Mouse (Mus musculus) liver, embryonic 12.5 days (tissue): ENCODE data around the gene Siae. TPM values are rescaled to one million over a fixed set of nuclear protein-coding genes. Genes with fewer than 3 reads are reported as not detected.
A peak's percentile ranks its signal among the peaks of the same experiment; 100 is the strongest.

Source experiments
- ATAC-seq: fragments of 200-750 bp; cut with Nextera tagmentation; 2 replicates; pipeline ENCODE4 v1.8.0; 2017; ENCODE audit warnings: moderate number of reproducible peaks, mild to moderate bottlenecking, moderate library complexity
- H3K27ac ChIP-seq: fragments of 300-500 bp; sonication (generic); 2 replicates; pipeline ENCODE4 v1.5.1; 2016; ENCODE audit warnings: mild to moderate bottlenecking
- H3K27me3 ChIP-seq: fragments of 300-500 bp; sonication (generic); replicated peaks from 2 replicates; pipeline ENCODE4 v1.6.1; 2016; ENCODE audit warnings: mild to moderate bottlenecking, moderate library complexity
- H3K36me3 ChIP-seq: fragments of 300-500 bp; sonication (generic); 2 replicates; pipeline ENCODE4 v1.6.1; 2016; ENCODE audit warnings: mild to moderate bottlenecking, moderate library complexity
- H3K4me1 ChIP-seq: fragments of 300-500 bp; sonication (generic); 2 replicates; pipeline ENCODE4 v1.6.1; 2016
- H3K4me2 ChIP-seq: fragments of 300-500 bp; sonication (generic); 2 replicates; pipeline ENCODE4 v1.6.1; 2016; ENCODE audit warnings: mild to moderate bottlenecking, moderate library complexity
- H3K4me3 ChIP-seq: fragments of 300-500 bp; sonication (generic); 2 replicates; pipeline ENCODE4 v1.5.1; 2016; ENCODE audit warnings: mild to moderate bottlenecking, moderate library complexity
- H3K9ac ChIP-seq: fragments of 300-500 bp; sonication (generic); 2 replicates; pipeline ENCODE4 v1.6.1; 2016; ENCODE audit warnings: mild to moderate bottlenecking, moderate library complexity
- H3K9me3 ChIP-seq: fragments of 300-500 bp; sonication (generic); replicated peaks from 2 replicates; pipeline ENCODE4 v1.6.1; 2016; ENCODE audit warnings: mild to moderate bottlenecking, moderate library complexity
- WGBS: fragments of 180-500 bp; shearing (Covaris S2); methylation state at CpG from one replicate; pipeline ENCODE4 v1.1.7; 2016; ENCODE audit not compliant: insufficient replicate concordance; 5-methylcytosine and 5-hydroxymethylcytosine counted together
- polyA plus RNA-seq: library from polyadenylated mRNA; unstranded; fragments of >200 nt; fragmentation: Nextera tagmentation; extraction: Ambion mirVana; gene quantifications from 2 replicates; pipeline ENCODE4 v1.2.1, GENCODE M21; 2016

Gene Siae
- polyA plus RNA-seq, 1 experiment from 2014 or later = 5.7 TPM

DNA sequence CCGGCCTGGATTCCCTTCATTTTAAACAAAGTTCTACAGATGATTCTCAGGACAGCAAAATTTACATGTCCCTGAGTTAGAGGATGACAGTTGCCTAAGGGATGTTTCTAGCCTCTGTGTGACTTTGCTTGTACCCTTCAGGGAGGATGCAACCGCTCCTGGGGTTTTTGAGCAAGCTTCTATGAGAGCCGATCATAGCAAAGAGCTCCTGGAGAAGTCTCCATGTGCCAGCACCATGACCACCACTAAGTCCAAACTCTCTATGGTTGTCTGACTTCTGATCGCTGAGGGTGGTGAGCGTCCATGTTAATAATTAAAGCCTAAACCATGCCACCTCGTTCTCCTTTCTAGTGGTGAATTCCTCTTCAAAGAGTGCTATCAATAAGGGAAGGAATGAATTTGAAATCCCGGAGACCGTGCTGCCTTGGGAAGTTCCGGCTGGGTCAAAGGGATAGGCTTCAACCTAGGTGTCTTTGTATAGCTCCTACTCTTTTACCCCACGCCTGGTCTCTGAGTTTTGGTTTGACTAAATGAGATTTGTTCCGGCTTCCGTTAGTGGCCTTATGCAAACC is 11.5 kb upstream of the Siae start:
- WGBS = 48% methylated on average over 12 of the region's 12 CpGs
- Histone ChIP-seq H3K9me3 (no peaks in the 10 kb centered on the region), H3K4me2 (peak overlapping the region; percentile 73), H3K4me1 (peaks cover 22% of the 10 kb centered on the region), H3K36me3 (no peaks in the 10 kb centered on the region), H3K27me3 (peaks cover 38% of the 10 kb centered on the region), H3K27ac (no peak overlapping the region), H3K9ac (peak overlapping the region; percentile 42; the same call in 1 of the 2 replicates), H3K4me3 (peak overlapping the region; percentile 46)
- no peak for ATAC-seq

DNA sequence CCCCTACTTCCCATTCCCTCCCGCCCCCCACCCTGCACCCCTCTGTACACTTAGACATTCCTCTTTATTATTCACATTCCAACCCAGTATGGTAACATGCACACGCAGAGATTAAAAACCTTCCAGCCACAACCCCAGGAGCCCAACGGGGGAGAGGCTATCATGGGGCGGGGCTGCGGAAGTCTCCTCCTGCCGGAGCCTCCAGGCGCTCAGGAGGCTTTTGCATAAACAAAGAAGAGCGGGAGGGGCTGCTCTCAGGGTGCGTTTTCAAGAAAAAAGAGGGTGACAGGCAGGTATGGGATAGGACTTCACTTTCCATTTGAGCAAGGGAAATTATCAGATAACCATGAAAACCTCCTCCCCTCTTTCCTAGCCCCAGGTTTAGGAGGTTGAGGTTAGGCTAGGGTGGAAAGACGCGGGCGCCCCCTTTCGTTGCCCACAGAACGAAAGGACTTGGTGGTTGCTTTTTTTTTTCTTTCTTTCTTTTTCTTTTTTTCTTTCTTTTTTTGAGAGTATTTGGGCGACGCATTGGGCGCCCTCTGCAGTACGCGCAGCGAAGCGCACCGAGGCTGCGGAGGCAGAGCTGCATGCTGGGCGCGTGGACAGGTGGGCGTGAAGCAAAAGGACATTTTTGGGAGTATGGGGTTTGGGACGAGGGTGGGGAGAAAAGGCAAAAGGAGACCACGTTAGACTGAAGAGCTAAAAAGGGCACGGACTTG is 10.9 kb upstream of the Siae start:
- H3K36me3 ChIP-seq = no peaks in the 10 kb centered on the region
- no peak overlapping the region for H3K27ac ChIP-seq
- H3K9ac ChIP-seq = peak overlapping the region; percentile 42
- no peaks in the 10 kb centered on the region for H3K9me3 ChIP-seq
- H3K4me3 ChIP-seq = peak overlapping the region; percentile 46
- 3% methylated on average over 29 of the region's 29 CpGs for WGBS
- peak; percentile 53 for ATAC-seq
- peak overlapping the region; percentile 73 for H3K4me2 ChIP-seq
- H3K27me3 ChIP-seq = peaks cover 38% of the 10 kb centered on the region
- H3K4me1 ChIP-seq = peaks cover 22% of the 10 kb centered on the region

DNA sequence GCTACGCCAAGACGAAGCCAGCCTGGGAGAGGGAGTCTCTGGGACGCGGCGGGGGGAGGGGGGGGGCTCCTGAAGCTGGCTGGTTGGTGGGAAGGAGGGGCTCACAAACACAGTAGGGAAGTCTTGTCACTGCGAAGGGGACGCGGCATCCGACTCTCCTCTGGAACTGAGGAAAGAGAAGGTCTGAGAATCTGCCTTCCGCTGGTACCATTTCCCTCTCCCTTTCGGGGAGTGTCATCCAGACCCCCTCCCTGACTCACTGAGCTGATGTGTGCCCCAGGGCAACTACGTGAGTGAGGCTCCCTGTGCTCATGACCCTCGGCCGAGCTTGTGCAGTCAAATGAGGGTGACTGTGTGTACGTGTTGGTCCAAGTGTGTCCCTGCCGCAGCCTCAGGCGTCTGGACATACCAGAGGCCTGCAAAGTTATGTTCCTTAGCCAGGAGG is 10.3 kb upstream of the Siae start:
- Histone ChIP-seq H3K27me3 (peaks cover 39% of the 10 kb centered on the region), H3K9ac (no peak overlapping the region), H3K4me1 (peaks cover 22% of the 10 kb centered on the region), H3K4me3 (peak overlapping the region; percentile 46), H3K36me3 (no peaks in the 10 kb centered on the region), H3K9me3 (no peaks in the 10 kb centered on the region), H3K4me2 (peak overlapping the region; percentile 73), H3K27ac (no peak overlapping the region)
- 35% methylated on average over 17 of the region's 17 CpGs for WGBS
- peak; percentile 32 for ATAC-seq

DNA sequence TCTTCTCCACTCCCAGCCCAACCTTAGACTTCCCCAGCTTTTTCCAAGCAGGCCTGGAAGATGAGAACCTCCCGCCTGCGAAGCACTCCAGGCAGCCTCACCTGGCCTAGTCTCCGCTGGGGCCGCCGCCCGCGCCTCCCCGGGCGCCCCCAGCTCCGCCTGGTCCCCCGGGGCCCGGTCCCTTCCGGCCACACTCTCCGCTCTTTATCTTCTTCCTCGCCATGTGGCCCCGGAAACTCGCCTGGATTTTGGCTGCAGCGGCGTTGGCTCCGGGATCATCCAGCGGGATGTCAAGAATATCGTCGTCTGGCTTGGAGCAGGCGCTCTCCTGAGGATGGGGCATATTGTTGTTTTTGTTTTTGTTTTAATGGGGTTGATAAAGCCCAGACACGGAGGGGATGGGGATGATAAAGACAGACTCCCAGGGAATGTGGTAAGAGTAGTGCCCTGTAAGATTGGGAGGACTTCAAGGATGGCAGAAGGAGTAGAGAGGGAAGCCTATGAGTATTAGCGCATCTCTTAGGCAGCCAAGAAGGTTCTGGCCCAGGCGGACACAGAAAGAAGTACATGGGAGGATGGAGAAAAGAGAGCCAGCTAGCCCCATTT is 9.5 kb upstream of the Siae start:
- Histone ChIP-seq H3K9me3 (no peaks in the 10 kb centered on the region), H3K36me3 (no peaks in the 10 kb centered on the region), H3K27ac (no peak overlapping the region), H3K4me2 (peak overlapping the region; percentile 8; the same call in 1 of the 2 replicates), H3K4me3 (no peak overlapping the region), H3K27me3 (peaks cover 47% of the 10 kb centered on the region), H3K4me1 (peaks cover 22% of the 10 kb centered on the region), H3K9ac (no peak overlapping the region)
- no peak; the same call in 1 of the 2 replicates for ATAC-seq
- WGBS = 62% methylated on average over 27 of the region's 27 CpGs

DNA sequence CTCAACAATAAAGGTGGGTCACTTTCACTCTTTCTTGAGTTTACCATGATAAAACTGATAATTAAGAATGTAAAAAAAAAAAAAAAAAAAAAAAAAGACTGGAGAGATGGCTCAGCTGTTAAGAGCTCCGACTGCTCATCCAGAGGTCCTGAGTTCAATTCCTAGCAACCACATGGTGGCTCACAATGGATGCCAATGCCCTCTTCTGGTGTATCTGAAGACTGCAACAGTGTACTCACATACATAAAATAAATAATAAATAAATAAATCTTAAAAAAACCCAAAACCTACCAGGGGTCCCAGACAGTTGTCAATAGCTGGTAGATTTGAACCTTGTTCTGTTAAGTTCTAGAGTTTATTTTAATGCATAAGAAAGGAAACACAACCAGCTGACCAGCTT is 8.6 kb upstream of the Siae start:
- 73% methylated on average over 1 of the region's 1 CpGs for whole genome bisulfite sequencing
- no peaks in the 10 kb centered on the region for H3K36me3 ChIP-seq
- peaks cover 52% of the 10 kb centered on the region for H3K27me3 ChIP-seq

DNA sequence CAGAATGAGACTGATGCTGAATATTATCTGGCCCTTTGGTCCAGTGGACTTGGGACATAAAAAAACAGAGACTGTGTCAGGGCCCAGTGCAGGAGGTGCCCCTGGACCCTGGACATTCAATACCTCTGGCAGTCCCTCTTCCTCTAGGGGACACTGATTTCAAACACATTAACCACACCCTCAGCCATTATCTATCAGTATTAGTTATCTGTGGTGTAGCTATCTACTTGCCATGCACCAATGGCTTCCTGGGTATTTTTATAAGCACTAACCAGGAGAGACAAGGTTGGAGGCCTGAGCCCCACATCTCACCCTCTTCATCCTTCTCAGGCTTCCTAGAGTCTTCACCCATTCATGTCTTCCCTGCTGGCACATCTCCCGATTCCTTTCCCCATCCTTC is 5.1 kb upstream of the Siae start:
- Histone ChIP-seq H3K27me3 (peaks cover 57% of the 10 kb centered on the region), H3K9ac (no peak overlapping the region), H3K36me3 (no peaks in the 10 kb centered on the region), H3K4me1 (peaks cover 49% of the 10 kb centered on the region), H3K4me3 (no peak overlapping the region), H3K4me2 (no peak overlapping the region), H3K27ac (no peak overlapping the region), H3K9me3 (no peaks in the 10 kb centered on the region)
- 66% methylated on average over 1 of the region's 1 CpGs for WGBS
- no peak for ATAC-seq

More for the DNA sequence above, 8.6 kb upstream of the Siae start:
- no peak overlapping the region for H3K27ac ChIP-seq
- peaks cover 29% of the 10 kb centered on the region for H3K4me1 ChIP-seq
- H3K4me3 ChIP-seq = no peak overlapping the region
- no peaks in the 10 kb centered on the region for H3K9me3 ChIP-seq
- no peak overlapping the region for H3K9ac ChIP-seq
- no peak for ATAC-seq
- no peak overlapping the region for H3K4me2 ChIP-seq

DNA sequence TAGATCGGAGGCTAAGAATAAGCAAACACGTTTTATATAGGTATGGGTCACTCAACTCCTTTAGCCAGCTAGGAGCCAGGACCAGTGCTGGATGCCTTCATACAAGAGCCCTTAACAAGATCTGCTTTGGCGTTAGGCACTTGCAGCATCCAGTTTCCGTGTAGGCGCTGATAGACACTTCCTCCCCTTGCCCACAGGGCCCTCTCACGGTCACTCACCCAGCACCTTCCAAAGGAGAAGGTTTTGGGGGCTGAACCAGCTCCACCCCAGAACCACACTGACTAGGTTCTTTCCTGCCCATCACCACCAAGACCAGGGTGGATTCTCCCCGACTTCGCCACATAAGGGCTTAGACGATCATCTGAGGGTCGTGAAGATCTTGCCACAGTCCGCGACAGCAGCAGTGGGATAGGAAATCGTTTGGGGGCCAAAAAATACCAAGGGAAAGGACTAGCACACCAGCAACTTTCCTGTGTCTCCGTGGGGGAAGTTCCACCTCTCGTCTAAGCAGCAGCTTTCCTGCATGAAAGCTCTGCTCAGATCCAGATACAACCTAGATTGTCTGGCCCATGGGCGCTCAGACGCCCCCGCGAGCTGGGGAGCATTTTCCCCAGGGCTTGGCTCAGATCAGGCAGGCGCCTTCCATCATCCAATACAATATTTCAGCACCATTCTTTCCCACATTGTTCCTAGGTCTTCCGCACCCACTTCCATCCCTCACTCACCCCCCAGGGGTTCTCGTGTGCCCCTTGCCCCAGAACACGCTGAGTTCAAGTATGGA is 3.6 kb upstream of the Siae start:
- 4% methylated on average over 23 of the region's 23 CpGs for WGBS
- ATAC-seq = no peak
- no peaks in the 10 kb centered on the region for H3K36me3 ChIP-seq
- peak overlapping the region; percentile 89 for H3K4me2 ChIP-seq
- peaks cover 46% of the 10 kb centered on the region for H3K4me1 ChIP-seq
- peaks cover 47% of the 10 kb centered on the region for H3K27me3 ChIP-seq
- H3K27ac ChIP-seq = no peak overlapping the region
- no peaks in the 10 kb centered on the region for H3K9me3 ChIP-seq
- peak overlapping the region; percentile 58 for H3K4me3 ChIP-seq
- peak overlapping the region; percentile 60 for H3K9ac ChIP-seq

DNA sequence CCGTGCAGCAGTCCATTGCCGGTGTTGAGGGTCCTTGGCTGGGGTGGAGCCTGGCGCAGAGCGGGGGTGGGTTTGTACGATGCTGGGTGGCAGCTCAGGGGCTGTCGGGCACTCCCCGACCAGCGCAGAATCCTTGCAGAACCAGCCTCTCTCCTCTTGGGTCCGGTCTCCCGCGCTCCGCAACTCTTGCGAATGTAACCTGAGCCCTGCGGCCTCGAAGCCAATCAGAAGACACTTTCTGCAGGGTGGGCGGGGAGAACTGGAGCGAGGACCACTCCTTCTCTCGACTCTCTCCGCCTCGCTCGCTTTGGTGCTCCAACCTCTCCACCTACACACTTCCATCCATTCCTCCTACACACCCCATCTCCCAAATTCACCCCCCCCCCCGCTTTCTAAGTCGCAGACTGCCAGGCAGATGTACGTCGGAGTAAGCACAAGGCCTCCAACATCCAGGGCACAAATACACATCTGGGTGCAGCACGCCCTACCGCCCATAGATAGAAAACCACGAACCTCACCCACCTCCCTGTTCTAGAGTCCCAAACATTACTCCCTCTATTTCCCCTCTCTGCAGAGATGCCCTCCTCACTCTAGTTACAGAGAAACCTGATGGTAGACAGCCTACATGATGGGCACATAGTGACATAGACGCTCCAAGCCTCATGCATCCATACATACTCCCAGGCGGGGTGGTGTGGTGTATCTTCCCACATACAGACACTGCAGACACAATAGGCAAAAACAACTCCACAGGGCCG is 2.8 kb upstream of the Siae start, which contains the start of gene Nrgn:
Nrgn (minus strand) TSS at position 369 of the 758 bp plus-strand sequence.
- H3K9me3 ChIP-seq = no peaks in the 10 kb centered on the region
- H3K4me2 ChIP-seq = peak within 1 kb of the TSS; percentile 89
- no peak within 1 kb of the TSS for H3K27ac ChIP-seq
- ATAC-seq = peak; percentile 83
- H3K36me3 ChIP-seq = no peaks in the 10 kb centered on the region
- WGBS = 5% methylated on average over 31 of the region's 31 CpGs
- H3K9ac ChIP-seq = peak within 1 kb of the TSS; percentile 60
- H3K27me3 ChIP-seq = peaks cover 47% of the 10 kb centered on the region
- peaks cover 46% of the 10 kb centered on the region for H3K4me1 ChIP-seq
- H3K4me3 ChIP-seq = peak within 1 kb of the TSS; percentile 58

DNA sequence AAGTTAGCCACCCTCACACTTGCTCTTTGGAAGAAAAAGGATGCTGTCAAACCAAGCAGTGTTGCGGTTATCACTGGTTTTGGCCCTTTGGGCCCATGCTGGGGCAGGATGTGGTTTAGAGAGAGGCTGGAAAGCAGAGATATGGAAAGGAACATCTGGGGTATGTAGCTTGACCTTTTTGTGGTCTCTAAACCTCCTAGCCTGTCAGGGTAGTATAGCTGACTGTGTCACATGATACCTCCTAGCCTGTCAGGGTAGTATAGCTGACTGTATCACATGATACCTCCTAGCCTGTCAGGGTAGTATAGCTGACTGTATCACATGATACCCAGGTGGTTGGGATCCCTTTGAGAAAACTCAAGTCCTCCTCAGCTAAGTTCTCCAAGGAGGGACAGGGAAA is 1.2 kb upstream of the Siae start:
- H3K9me3 ChIP-seq = no peaks in the 10 kb centered on the region
- H3K27me3 ChIP-seq = peaks cover 37% of the 10 kb centered on the region
- no peaks in the 10 kb centered on the region for H3K36me3 ChIP-seq
- H3K9ac ChIP-seq = no peak overlapping the region
- H3K4me2 ChIP-seq = no peak overlapping the region
- H3K4me1 ChIP-seq = peaks cover 46% of the 10 kb centered on the region
- WGBS = 20% methylated on average over 1 of the region's 1 CpGs
- peak overlapping the region; percentile 47; the same call in 1 of the 2 replicates for H3K27ac ChIP-seq
- ATAC-seq = peak; percentile 78
- no peak overlapping the region for H3K4me3 ChIP-seq

DNA sequence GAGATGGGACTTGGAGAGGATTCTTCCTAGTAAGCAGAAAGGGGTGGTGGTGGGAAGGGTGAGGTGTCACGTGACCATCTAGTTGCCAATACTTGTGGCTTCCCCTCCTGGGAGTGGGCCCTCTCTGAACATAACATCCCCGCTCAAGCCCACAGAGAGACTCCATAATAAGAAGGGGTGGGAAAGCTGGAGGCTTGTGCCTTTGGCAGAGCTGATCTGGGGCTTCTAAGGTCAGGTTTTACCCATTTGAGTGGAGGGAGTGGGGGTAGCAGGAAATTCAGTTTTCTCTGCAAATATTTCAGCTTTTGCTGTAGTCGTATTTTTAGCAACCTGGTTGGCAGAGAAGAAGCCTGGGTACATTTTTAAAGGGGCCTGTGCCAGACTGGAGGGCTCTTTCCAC is 868 bp downstream of the Siae start:
- 56% methylated on average over 3 of the region's 3 CpGs for WGBS
- no peaks in the 10 kb centered on the region for H3K9me3 ChIP-seq
- no peak overlapping the region for H3K4me3 ChIP-seq
- H3K4me1 ChIP-seq = peaks cover 44% of the 10 kb centered on the region
- H3K27ac ChIP-seq = no peak overlapping the region
- H3K36me3 ChIP-seq = no peaks in the 10 kb centered on the region
- H3K9ac ChIP-seq = no peak overlapping the region
- no peak overlapping the region for H3K4me2 ChIP-seq
- peaks cover 18% of the 10 kb centered on the region for H3K27me3 ChIP-seq
- no peak for ATAC-seq

DNA sequence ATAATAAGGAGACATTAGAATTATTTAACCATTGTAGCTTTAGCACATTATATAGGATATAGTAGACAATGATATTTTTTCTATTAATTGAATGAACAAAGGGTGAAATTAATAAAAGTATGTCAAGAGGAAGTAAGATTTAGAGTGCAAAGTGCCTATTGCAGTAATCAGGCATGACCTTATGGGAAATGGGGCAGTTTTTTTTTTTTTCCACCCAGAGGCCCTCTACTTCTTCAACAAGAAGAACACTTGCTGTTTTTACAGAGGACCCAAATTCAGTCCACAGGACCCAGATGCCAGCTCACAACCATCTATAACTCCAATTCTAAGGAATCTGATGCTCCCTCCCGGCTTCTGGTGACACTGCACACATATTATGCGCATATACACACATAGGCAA is 5.1 kb downstream of the Siae start:
- H3K4me3 ChIP-seq = no peak overlapping the region
- H3K9me3 ChIP-seq = no peaks in the 10 kb centered on the region
- H3K27me3 ChIP-seq = peaks cover under 1% of the 10 kb centered on the region; the same call in 1 of the 2 replicates
- H3K4me2 ChIP-seq = no peak overlapping the region
- peaks cover 28% of the 10 kb centered on the region for H3K4me1 ChIP-seq
- no peak for ATAC-seq
- no peak overlapping the region for H3K9ac ChIP-seq
- H3K36me3 ChIP-seq = no peaks in the 10 kb centered on the region
- WGBS = 81% methylated on average over 2 of the region's 2 CpGs
- no peak overlapping the region for H3K27ac ChIP-seq
